Mouse (Mus musculus) heart, adult 2 months (tissue): ENCODE results near the gene Chd9. TPM values are rescaled to one million over a fixed set of nuclear protein-coding genes. Genes with fewer than 3 reads are reported as not detected.

ENCODE experiments used
- DNase-seq, 2 experiments: peaks; one replicate each; pipeline ENCODE4 v3.0.0; 2021
- H3K27ac ChIP-seq: fragments of 200-600 bp; 2 replicates; pipeline ENCODE4 v1.8.1; 2022
- H3K27me3 ChIP-seq: fragments of 200-500 bp; 2 replicates; pipeline ENCODE4 v1.6.1; 2012; ENCODE audit warnings: mild to moderate bottlenecking, low read length, inconsistent platforms, mixed read lengths; ENCODE audit not compliant: control insufficient read depth, insufficient read depth
- H3K36me3 ChIP-seq: fragments of 200-500 bp; 2 replicates; pipeline ENCODE4 v1.6.1; 2012; ENCODE audit warnings: low read length, inconsistent platforms; ENCODE audit not compliant: control insufficient read depth, insufficient read depth
- H3K4me1 ChIP-seq: fragments of 200-500 bp; 2 replicates; pipeline ENCODE4 v1.6.1; 2011; ENCODE audit warnings: low read length; ENCODE audit not compliant: control insufficient read depth, insufficient read depth
- H3K4me3 ChIP-seq: fragments of 200-600 bp; 2 replicates; pipeline ENCODE4 v1.8.1; 2022
- H3K79me2 ChIP-seq: fragments of 200-500 bp; replicated peaks from 2 replicates; pipeline ENCODE4 v1.6.1; 2012; ENCODE audit warnings: mild to moderate bottlenecking, inconsistent platforms, low read length, moderate library complexity, mixed read lengths; ENCODE audit not compliant: control insufficient read depth, insufficient read depth
- H3K9ac ChIP-seq: fragments of 200-500 bp; 2 replicates; pipeline ENCODE4 v1.6.1; 2012; ENCODE audit warnings: low read depth, mild to moderate bottlenecking, control low read depth, inconsistent platforms, low read length, mixed read lengths
- CTCF ChIP-seq: fragments of 200-600 bp; IDR thresholded peaks from 2 replicates; pipeline ENCODE4 v1.8.1; 2022; ENCODE audit warnings: antibody characterized with exemption, mild to moderate bottlenecking, moderate library complexity
- EP300 ChIP-seq: fragments of 200-500 bp; IDR thresholded peaks from 2 replicates; pipeline ENCODE4 v1.6.1; 2011; ENCODE audit warnings: low read depth, low read length, control low read depth; ENCODE audit not compliant: insufficient read depth
- POLR2A ChIP-seq: fragments of 200-500 bp; IDR thresholded peaks from 2 replicates; pipeline ENCODE4 v1.6.1; 2011; ENCODE audit warnings: mild to moderate bottlenecking, low read depth, low read length, control low read depth; ENCODE audit not compliant: insufficient read depth
- WGBS: fragments of 180-500 bp; shearing (Covaris S2); methylation state at CpG from one replicate; pipeline ENCODE4 v1.1.7; 2018; 5-methylcytosine and 5-hydroxymethylcytosine counted together
- intact Hi-C: fragments of 180-260 bp; cut with DNase I; formaldehyde crosslinking; loops from one replicate; pipeline ENCODE4 v1.15.1; 2025
- polyA plus RNA-seq: library from polyadenylated mRNA; depleted of rRNA; stranded (reverse); fragments of >200 nt; gene quantifications from 2 replicates; pipeline ENCODE4 v1.2.3, GENCODE M21; 2012
- total RNA-seq, 2 experiments: library from RNA; stranded (reverse); gene quantifications; 2 replicates each; pipeline ENCODE4 v1.2.3; 2021

Chd9 gene
- total and polyA plus RNA-seq, 3 experiments: 43.5 to 54.6 (median 49.7) TPM

DNA sequence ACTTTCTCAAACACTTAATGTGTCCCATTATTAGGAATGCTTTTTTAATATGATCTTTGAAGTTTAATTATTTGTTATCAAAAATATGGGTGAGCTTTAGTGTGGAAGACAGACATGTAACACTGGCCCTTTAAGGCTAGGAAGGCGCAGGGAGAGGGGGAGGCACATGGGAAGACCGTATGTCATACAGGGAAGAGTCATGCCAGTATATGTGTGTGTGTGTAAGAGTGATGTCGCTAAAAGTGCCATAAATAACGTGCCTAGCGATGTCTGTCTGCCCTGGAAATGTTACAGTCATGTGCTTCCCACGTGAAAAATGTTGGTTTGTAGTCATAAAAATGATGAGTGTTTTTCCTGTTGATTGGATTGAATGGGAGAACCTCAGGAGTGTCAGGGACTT lies 208.8 kb downstream of the Chd9 start:
- peaks cover 5% of the 10 kb centered on the region for H3K36me3 ChIP-seq
- 60% methylated on average over 6 of the region's 6 CpGs for WGBS
- intact Hi-C loops: no loop called here
- H3K27me3 ChIP-seq: no peaks in the 10 kb centered on the region
- DNase-seq: no peak
- no peak overlapping the region for H3K9ac ChIP-seq
- no peak overlapping the region for H3K4me3 ChIP-seq
- no peak for TF ChIP-seq POLR2A
- no peak for TF ChIP-seq CTCF
- no peak for TF ChIP-seq EP300
- no peak overlapping the region for H3K27ac ChIP-seq
- H3K4me1 ChIP-seq: no peaks in the 10 kb centered on the region
- no peaks in the 10 kb centered on the region for H3K79me2 ChIP-seq

DNA sequence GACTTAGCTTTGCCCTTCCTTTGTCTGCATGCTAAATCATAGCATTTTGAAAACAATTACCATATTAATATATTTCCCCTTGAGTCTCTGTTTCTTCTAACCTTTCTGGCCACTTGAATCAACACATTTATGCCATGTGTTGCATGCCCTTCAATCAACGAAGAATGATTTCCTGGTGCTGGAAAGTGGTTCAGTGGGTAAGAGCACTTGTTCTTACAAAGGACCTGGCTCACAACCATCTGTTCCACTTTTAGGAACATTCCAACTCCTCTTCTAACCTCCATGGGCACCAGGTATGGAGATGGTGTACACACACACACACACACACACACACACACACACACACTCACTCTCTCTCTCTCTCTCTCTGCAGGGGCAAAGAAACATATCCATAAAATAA lies 210.5 kb downstream of the Chd9 start:
- H3K4me1 ChIP-seq: no peaks in the 10 kb centered on the region
- WGBS: 72% methylated on average over 1 of the region's 1 CpGs
- no peak overlapping the region for H3K9ac ChIP-seq
- intact Hi-C loops: no loop called here
- H3K27me3 ChIP-seq: no peaks in the 10 kb centered on the region
- no peak for DNase-seq
- TF ChIP-seq CTCF (no peak), POLR2A (no peak), EP300 (no peak)
- H3K36me3 ChIP-seq: peaks cover 5% of the 10 kb centered on the region
- no peak overlapping the region for H3K4me3 ChIP-seq
- no peaks in the 10 kb centered on the region for H3K79me2 ChIP-seq
- no peak overlapping the region for H3K27ac ChIP-seq

DNA sequence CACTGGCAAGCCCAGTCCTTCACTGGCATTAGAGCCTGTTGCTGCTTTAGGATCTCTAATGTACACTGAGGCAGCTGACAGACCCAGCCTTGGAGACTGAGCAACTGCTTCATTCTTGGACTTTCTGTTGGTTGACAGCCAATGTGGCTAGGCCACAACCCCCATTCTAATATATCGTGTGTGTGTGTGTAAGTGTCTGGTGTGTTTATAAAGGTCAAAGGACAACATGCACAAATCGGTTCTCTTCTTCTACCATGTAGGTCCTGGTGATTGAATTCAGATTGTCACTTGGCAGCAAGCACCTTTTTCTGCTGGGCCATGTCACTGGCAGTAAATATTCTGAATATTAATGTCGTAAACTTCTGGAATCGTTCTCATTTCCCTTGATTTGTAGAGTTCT lies 218.2 kb downstream of the Chd9 start:
- Histone ChIP-seq H3K27ac (no peak overlapping the region), H3K4me1 (no peaks in the 10 kb centered on the region; the same call in 1 of the 2 replicates), H3K4me3 (no peak overlapping the region), H3K27me3 (no peaks in the 10 kb centered on the region), H3K9ac (no peak overlapping the region), H3K36me3 (peaks cover 8% of the 10 kb centered on the region), H3K79me2 (no peaks in the 10 kb centered on the region)
- intact Hi-C loops: no loop called here
- no peak for DNase-seq
- WGBS: 73% methylated on average over 4 of the region's 4 CpGs
- no peak for TF ChIP-seq CTCF
- TF ChIP-seq EP300: no peak
- TF ChIP-seq POLR2A: no peak

DNA sequence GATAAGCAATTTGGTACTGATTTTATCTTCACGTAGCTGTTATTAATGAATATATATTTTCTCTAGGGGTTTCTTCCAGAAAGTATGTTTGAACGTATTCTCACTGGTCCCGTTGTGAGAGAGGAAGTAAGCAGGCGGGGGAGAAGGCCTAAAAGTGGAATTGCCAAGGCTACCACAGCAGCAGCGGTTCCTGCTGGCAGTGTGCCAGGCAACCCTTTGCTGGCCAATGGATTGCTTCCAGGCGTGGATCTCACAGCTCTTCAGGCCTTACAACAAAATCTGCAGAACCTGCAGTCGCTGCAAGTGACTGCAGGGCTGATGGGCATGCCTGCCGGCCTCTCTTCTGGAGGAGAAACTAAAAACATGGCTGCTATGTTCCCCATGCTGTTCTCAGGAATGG lies 222.9 kb downstream of the Chd9 start:
- 25% methylated on average over 8 of the region's 8 CpGs for WGBS
- Histone ChIP-seq H3K27ac (0 out of 2 replicates have a peak overlapping the region, but pooled peaks have one; percentile 8), H3K36me3 (peaks cover 8% of the 10 kb centered on the region), H3K4me3 (no peak overlapping the region), H3K4me1 (no peaks in the 10 kb centered on the region; the same call in 1 of the 2 replicates), H3K9ac (no peak overlapping the region), H3K27me3 (no peaks in the 10 kb centered on the region), H3K79me2 (no peaks in the 10 kb centered on the region)
- peak; percentile 76 to 80 for DNase-seq
- TF ChIP-seq EP300 (no peak), POLR2A (no peak), CTCF (no peak)
- intact Hi-C loops: no loop called here

DNA sequence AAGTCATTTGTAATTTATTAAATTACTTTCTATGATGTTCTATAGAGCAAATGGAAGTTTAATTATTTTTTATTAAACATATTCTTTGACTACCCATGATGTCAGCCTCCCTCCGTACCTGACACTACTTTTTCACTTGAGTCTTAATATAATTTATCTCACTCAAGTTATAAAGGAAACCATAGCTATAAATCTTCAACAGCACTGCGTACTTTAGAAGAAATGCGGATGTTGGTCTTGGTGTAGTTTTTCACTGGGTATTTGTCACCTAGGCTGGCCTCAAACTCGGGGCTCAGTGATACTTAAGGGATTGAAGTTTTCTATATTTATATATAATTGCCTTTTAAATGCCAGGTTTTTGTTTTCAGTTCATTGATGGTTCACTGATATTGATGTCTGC lies 226.3 kb downstream of the Chd9 start:
- intact Hi-C loops: no loop called here
- no peaks in the 10 kb centered on the region for H3K27me3 ChIP-seq
- no peak overlapping the region for H3K9ac ChIP-seq
- WGBS: 97% methylated on average over 4 of the region's 4 CpGs
- no peak overlapping the region for H3K27ac ChIP-seq
- H3K79me2 ChIP-seq: no peaks in the 10 kb centered on the region
- H3K36me3 ChIP-seq: peaks cover 5% of the 10 kb centered on the region
- no peaks in the 10 kb centered on the region; the same call in 1 of the 2 replicates for H3K4me1 ChIP-seq
- TF ChIP-seq EP300 (no peak), POLR2A (no peak), CTCF (no peak)
- DNase-seq: no peak
- H3K4me3 ChIP-seq: no peak overlapping the region

DNA sequence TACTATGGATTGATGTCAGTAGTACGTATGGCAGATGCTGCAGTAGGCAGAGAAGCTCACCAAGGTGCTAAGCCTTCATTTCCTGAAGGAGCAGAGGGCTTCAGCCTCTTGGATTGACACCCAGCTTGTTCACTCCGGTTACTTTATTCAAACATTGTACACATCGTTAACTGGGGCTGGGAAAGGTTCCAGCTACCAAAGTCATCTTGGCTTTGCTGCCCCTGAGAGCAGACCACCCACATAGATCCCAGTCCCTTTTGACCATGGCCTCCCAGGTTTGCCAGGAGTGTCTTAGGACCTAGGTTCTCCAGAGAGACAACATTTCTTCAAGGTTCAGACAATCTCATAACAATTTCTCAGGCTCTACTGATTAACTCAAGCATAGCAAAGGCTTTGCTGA lies 228.7 kb downstream of the Chd9 start:
- Histone ChIP-seq H3K36me3 (no peaks in the 10 kb centered on the region), H3K4me1 (no peaks in the 10 kb centered on the region), H3K4me3 (no peak overlapping the region), H3K27ac (no peak overlapping the region), H3K79me2 (no peaks in the 10 kb centered on the region), H3K9ac (no peak overlapping the region), H3K27me3 (no peaks in the 10 kb centered on the region)
- WGBS: 34% methylated on average over 3 of the region's 3 CpGs
- no peak for TF ChIP-seq CTCF
- intact Hi-C loops: no loop called here
- DNase-seq: no peak
